Mouse (Mus musculus) frontal cortex, postnatal 14 days (tissue): ENCODE measurements at regions not wholly inside any gene's neighbourhood (a gene's known extent, or its start where the extent isn't known, plus 50 kb on each side); places are given as distances from the start of the nearest gene placed in this dataset.

Experiments used
- DNase-seq, 2 experiments: peaks; one replicate each; pipeline ENCODE4 v3.0.0; 2022; ENCODE audit warnings: low spot score in 2 of 2

- DNase-seq: no peak
These were observed 318.6 kb downstream of the Serpinb8 start for GRCm38 (mm10) chr1:107908236-107909063.

GRCm38 (mm10) chr1:107914671-107915590, 325.1 kb downstream of the Serpinb8 start:
- DNase-seq: no peak

- DNase-seq: no peak
These were observed 327.2 kb downstream of the Serpinb8 start for GRCm38 (mm10) chr1:107917037-107917436.

GRCm38 (mm10) chr1:107941601-107942270, 351.9 kb downstream of the Serpinb8 start:
- DNase-seq: no peak

- DNase-seq: no peak
These were observed 356.6 kb downstream of the Serpinb8 start for GRCm38 (mm10) chr1:107946204-107946939.

GRCm38 (mm10) chr1:107950396-107950795, 360.6 kb downstream of the Serpinb8 start:
- DNase-seq: no peak

- no peak for DNase-seq
These were observed 371.2 kb downstream of the Serpinb8 start for GRCm38 (mm10) chr1:107961009-107961408.

- DNase-seq: no peak
These were observed 386.0 kb downstream of the Serpinb8 start for GRCm38 (mm10) chr1:107975626-107976335.

GRCm38 (mm10) chr1:107977686-107978085, 387.9 kb downstream of the Serpinb8 start:
- DNase-seq: no peak

- DNase-seq: no peak
These were observed 388.6 kb downstream of the Serpinb8 start for GRCm38 (mm10) chr1:107978411-107978810.

- DNase-seq: no peak
These were observed 395.8 kb downstream of the Serpinb8 start for GRCm38 (mm10) chr1:107985646-107986045.

- no peak for DNase-seq
These were observed 398.3 kb downstream of the Serpinb8 start for GRCm38 (mm10) chr1:107988076-107988475.

- no peak for DNase-seq
These were observed 403.2 kb downstream of the Serpinb8 start for GRCm38 (mm10) chr1:107993013-107993412.

GRCm38 (mm10) chr1:108023721-108024353, 434.0 kb downstream of the Serpinb8 start:
- DNase-seq: no peak

GRCm38 (mm10) chr1:108024705-108025104, 434.9 kb downstream of the Serpinb8 start:
- no peak for DNase-seq

- DNase-seq: no peak
These were observed 436.7 kb downstream of the Serpinb8 start for GRCm38 (mm10) chr1:108026461-108026860.

GRCm38 (mm10) chr1:108046194-108046593, 456.4 kb downstream of the Serpinb8 start:
- no peak for DNase-seq

GRCm38 (mm10) chr1:108046857-108047714, 457.3 kb downstream of the Serpinb8 start:
- DNase-seq: no peak

GRCm38 (mm10) chr1:108094622-108095021, 504.8 kb downstream of the Serpinb8 start:
- no peak for DNase-seq
